Mouse (Mus musculus) monocyte, adult 5-6 weeks (primary cell): Measurements from ENCODE around the gene Olfr839-ps1. TPM values are rescaled to one million over a fixed set of nuclear protein-coding genes. Genes with fewer than 3 reads are reported as not detected.

Experiments
- ATAC-seq: fragments of 153-309, 156-312 bp; replicated peaks from 2 replicates; pipeline ENCODE4 v1.8.0; 2017; ENCODE audit warnings: mild to moderate bottlenecking; ENCODE audit not compliant: low TSS enrichment, insufficient number of reproducible peaks, severe bottlenecking, poor library complexity, low FRiP score
- total RNA-seq: library from RNA; stranded (forward); fragments of 200-1000, 200-491, 200-594 nt; gene quantifications from 3 replicates; pipeline ENCODE4 v1.2.3, GENCODE M21; 2017

The Olfr839-ps1 gene
- total RNA-seq = not detected in 3 replicates

DNA sequence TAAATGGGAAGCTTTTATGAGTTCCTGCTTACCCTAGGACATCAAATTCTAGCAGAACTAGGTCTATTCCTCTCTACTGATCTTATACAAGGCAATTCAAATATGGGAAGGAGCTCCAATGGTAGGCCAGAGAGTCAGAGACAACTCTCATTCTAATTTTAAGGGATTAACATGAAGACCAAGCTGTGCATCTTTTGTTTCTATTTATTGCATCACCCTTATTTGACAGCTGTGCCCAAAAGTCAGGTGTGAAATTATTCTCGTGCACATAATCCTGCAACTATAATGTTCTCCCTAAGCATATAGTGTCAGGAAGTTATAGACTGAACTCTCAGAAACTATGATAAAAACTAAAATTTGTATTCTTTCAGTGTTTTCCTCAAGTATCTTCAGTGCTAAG is at the start of gene Olfr839-ps1:
Olfr839-ps1 (minus strand) TSS at position 101 of the 400 bp plus-strand sequence.
- no peak for ATAC-seq

DNA sequence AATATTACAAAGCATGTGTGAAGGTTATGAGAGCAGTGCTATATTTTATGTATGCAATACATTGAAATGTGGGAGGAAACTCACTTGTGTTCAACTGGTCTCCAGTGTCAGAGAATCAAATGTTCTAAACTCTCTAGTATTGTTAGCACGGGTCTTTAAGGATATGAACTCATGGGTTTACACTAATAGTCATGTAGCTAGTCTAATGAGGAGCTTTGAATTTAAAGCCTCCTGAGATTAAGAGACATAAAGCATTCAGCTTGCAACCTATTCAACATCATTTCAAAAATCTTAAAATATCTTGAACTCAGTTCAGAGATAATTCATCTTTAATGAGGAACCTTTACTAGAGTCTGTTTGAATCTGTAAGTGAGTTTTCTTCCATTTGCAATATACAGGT is 41.1 kb downstream of the Olfr839-ps1 start, which contains the start of gene Olfr837:
Olfr837 (plus strand) TSS at position 301 of the 400 bp plus-strand sequence.
- ATAC-seq = no peak

DNA sequence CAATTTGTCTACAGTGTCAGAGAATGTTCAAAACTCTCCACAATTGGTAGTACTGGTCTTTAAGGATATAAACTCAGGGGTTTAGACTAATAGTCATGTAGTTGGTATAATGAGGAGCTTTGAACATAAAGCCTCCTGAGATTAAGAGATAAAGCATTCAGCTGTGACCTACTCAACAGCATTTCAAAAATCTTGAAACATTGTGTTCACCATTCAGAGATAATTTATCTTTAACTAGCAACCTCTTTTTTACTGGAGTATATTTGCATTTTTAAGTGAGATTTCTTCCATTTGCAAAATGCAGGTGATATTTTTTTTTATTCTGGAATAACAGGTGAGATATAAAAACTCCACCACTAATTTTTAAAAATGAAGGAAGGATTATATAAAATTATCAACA is 57.0 kb downstream of the Olfr839-ps1 start, which contains the start of gene Olfr836:
Olfr836 (plus strand) TSS at position 301 of the 400 bp plus-strand sequence.
- ATAC-seq = no peak

Other genes with a start within 250 kb of the Olfr839-ps1 start
- not detected in 3 replicates for gene Olfr832, start 240.2 kb downstream of the Olfr839-ps1 start, total RNA-seq
- not detected in 3 replicates for gene Olfr834, start 189.3 kb downstream of the Olfr839-ps1 start, total RNA-seq
- gene Olfr835, start 144.6 kb downstream of the Olfr839-ps1 start, total RNA-seq = not detected in 3 replicates
- gene Olfr836, start 56.9 kb downstream of the Olfr839-ps1 start, total RNA-seq = not detected in 3 replicates
- not detected in 3 replicates for gene Olfr837, start 41.0 kb downstream of the Olfr839-ps1 start, total RNA-seq
- not detected in 3 replicates for gene Olfr843, start 74.7 kb upstream of the Olfr839-ps1 start, total RNA-seq
- gene Olfr844, start 139.0 kb upstream of the Olfr839-ps1 start, total RNA-seq = not detected in 3 replicates
- not detected in 3 replicates for gene Olfr845, start 159.1 kb upstream of the Olfr839-ps1 start, total RNA-seq
- not detected in 3 replicates for gene Olfr846, start 186.7 kb upstream of the Olfr839-ps1 start, total RNA-seq
- not detected in 3 replicates for gene Olfr847, start 201.4 kb upstream of the Olfr839-ps1 start, total RNA-seq